Mouse (Mus musculus) brown adipose tissue, adult 24 weeks (tissue): ENCODE data around the gene Agpat3. TPM values are rescaled to one million over a fixed set of nuclear protein-coding genes. Genes with fewer than 3 reads are reported as not detected.

Experiments
- H3K27ac ChIP-seq: fragments of 200-500 bp; replicated peaks from 2 replicates; pipeline ENCODE4 v1.5.1; 2012; ENCODE audit warnings: low read depth, mild to moderate bottlenecking, low read length
- H3K4me1 ChIP-seq: fragments of 200-500 bp; 2 replicates; pipeline ENCODE4 v1.6.1; 2012; ENCODE audit warnings: low read length, mixed read lengths; ENCODE audit not compliant: control insufficient read depth, insufficient read depth, insufficient read length
- H3K4me3 ChIP-seq: fragments of 200-500 bp; 2 replicates; pipeline ENCODE4 v1.5.1; 2012; ENCODE audit warnings: low read depth, mild to moderate bottlenecking, low read length, moderate library complexity; ENCODE audit not compliant: insufficient read depth
- polyA plus RNA-seq: library from polyadenylated mRNA; stranded (reverse); fragments of >200 nt; gene quantifications from 2 replicates; pipeline ENCODE4 v1.2.4, GENCODE M21; 2012; ENCODE audit not compliant: missing spikeins, insufficient read depth, insufficient read length

Gene Agpat3
- polyA plus RNA-seq, 1 experiment = 311 TPM

GRCm38 (mm10) chr10:78300061-78300460 lies 52.2 kb downstream of the Agpat3 start:
- H3K4me1 ChIP-seq = peaks cover 27% of the 10 kb centered on the region
- H3K27ac ChIP-seq = no peak overlapping the region
- no peak overlapping the region for H3K4me3 ChIP-seq

- peak overlapping the region; percentile 98 for H3K27ac ChIP-seq
Observed at GRCm38 (mm10) chr10:78298651-78299644, 53.3 kb downstream of the Agpat3 start.

GRCm38 (mm10) chr10:78297576-78298484 lies 54.5 kb downstream of the Agpat3 start:
- Histone ChIP-seq H3K27ac (peak overlapping the region; percentile 98), H3K4me1 (peaks cover 24% of the 10 kb centered on the region), H3K4me3 (peak overlapping the region; percentile 71)

More at GRCm38 (mm10) chr10:78298651-78299644, 53.3 kb downstream of the Agpat3 start:
- H3K4me3 ChIP-seq = no peak overlapping the region
- peaks cover 27% of the 10 kb centered on the region for H3K4me1 ChIP-seq

GRCm38 (mm10) chr10:78296980-78297379 lies 55.3 kb downstream of the Agpat3 start:
- H3K4me1 ChIP-seq = peaks cover 24% of the 10 kb centered on the region
- peak overlapping the region; percentile 98 for H3K27ac ChIP-seq
- peak overlapping the region; percentile 71 for H3K4me3 ChIP-seq

- Histone ChIP-seq H3K4me1 (peaks cover 24% of the 10 kb centered on the region), H3K27ac (peak overlapping the region; percentile 98)
Observed at GRCm38 (mm10) chr10:78296371-78296770, 55.9 kb downstream of the Agpat3 start.

GRCm38 (mm10) chr10:78293576-78293975 lies 58.7 kb downstream of the Agpat3 start:
- Histone ChIP-seq H3K27ac (no peak overlapping the region), H3K4me3 (no peak overlapping the region), H3K4me1 (peaks cover 14% of the 10 kb centered on the region)

More at GRCm38 (mm10) chr10:78296371-78296770, 55.9 kb downstream of the Agpat3 start:
- peak overlapping the region; percentile 71 for H3K4me3 ChIP-seq

GRCm38 (mm10) chr10:78292381-78292780 lies 59.9 kb downstream of the Agpat3 start:
- Histone ChIP-seq H3K4me3 (no peak overlapping the region), H3K27ac (no peak overlapping the region), H3K4me1 (peaks cover 7% of the 10 kb centered on the region)

- Histone ChIP-seq H3K4me1 (peaks cover 2% of the 10 kb centered on the region; the same call in 1 of the 2 replicates), H3K4me3 (no peak overlapping the region), H3K27ac (no peak overlapping the region)
Observed at GRCm38 (mm10) chr10:78290730-78291535, 61.4 kb downstream of the Agpat3 start.

GRCm38 (mm10) chr10:78288896-78289295 lies 63.4 kb downstream of the Agpat3 start:
- H3K4me3 ChIP-seq = no peak overlapping the region
- H3K4me1 ChIP-seq = peaks cover 2% of the 10 kb centered on the region; the same call in 1 of the 2 replicates
- no peak overlapping the region for H3K27ac ChIP-seq

- no peak overlapping the region for H3K4me3 ChIP-seq
- H3K27ac ChIP-seq = no peak overlapping the region
Observed at GRCm38 (mm10) chr10:78288135-78288534, 64.2 kb downstream of the Agpat3 start.

GRCm38 (mm10) chr10:78287465-78288132 lies 64.7 kb downstream of the Agpat3 start:
- no peak overlapping the region for H3K27ac ChIP-seq
- no peak overlapping the region for H3K4me3 ChIP-seq
- 0 out of 2 replicates have a peak, but pooled peaks cover under 1% of the 10 kb centered on the region for H3K4me1 ChIP-seq

More at GRCm38 (mm10) chr10:78288135-78288534, 64.2 kb downstream of the Agpat3 start:
- peaks cover 2% of the 10 kb centered on the region; the same call in 1 of the 2 replicates for H3K4me1 ChIP-seq

- Histone ChIP-seq H3K4me3 (no peak overlapping the region), H3K27ac (no peak overlapping the region), H3K4me1 (no peaks in the 10 kb centered on the region)
Observed at GRCm38 (mm10) chr10:78285959-78286358, 66.3 kb downstream of the Agpat3 start.

- no peak overlapping the region for H3K4me3 ChIP-seq
- no peak overlapping the region for H3K27ac ChIP-seq
- no peaks in the 10 kb centered on the region for H3K4me1 ChIP-seq
Observed at GRCm38 (mm10) chr10:78285409-78285808, 66.9 kb downstream of the Agpat3 start.

- no peak overlapping the region for H3K4me3 ChIP-seq
- no peak overlapping the region for H3K27ac ChIP-seq
- no peaks in the 10 kb centered on the region for H3K4me1 ChIP-seq
Observed at GRCm38 (mm10) chr10:78284812-78285211, 67.5 kb downstream of the Agpat3 start.
